Mouse (Mus musculus) MEL (cell line): ENCODE data around the gene Ilf2. TPM values are rescaled to one million over a fixed set of nuclear protein-coding genes. Genes with fewer than 3 reads are reported as not detected.

Experiments
- DNase-seq: peaks from one replicate; pipeline ENCODE4 v3.0.0; 2011; ENCODE audit warnings: low read depth, low spot score
- H3K27ac ChIP-seq: 2 replicates; pipeline ENCODE4 v1.5.1; 2012; ENCODE audit warnings: low read depth, mild to moderate bottlenecking, control low read depth, low read length, moderate library complexity; ENCODE audit not compliant: control insufficient read depth
- H3K27me3 ChIP-seq, 2 experiments: fragments of 150-350 bp in 1 of 2; sonication (generic) in 1 of 2; 2 replicates each; pipeline ENCODE4 v1.6.1; 2012; ENCODE audit warnings: low read length in 2 of 2, mild to moderate bottlenecking in 2 of 2, improper control_type of control experiment in 1 of 2, moderate library complexity in 1 of 2; ENCODE audit not compliant: insufficient read depth in 2 of 2, control insufficient read depth in 1 of 2
- H3K36me3 ChIP-seq, 2 experiments: 2 replicates each; pipeline ENCODE4 v1.6.1; 2012 to 2014; ENCODE audit warnings: low read length in 2 of 2, improper control_type of control experiment in 1 of 2, inconsistent platforms in 1 of 2, mild to moderate bottlenecking in 1 of 2; ENCODE audit not compliant: insufficient read depth in 2 of 2, control insufficient read depth in 1 of 2
- H3K4me1 ChIP-seq, 2 experiments: fragments of 150-350 bp in 1 of 2; sonication (generic) in 1 of 2; 2 replicates each; pipeline ENCODE4 v1.6.1; 2012; ENCODE audit warnings: low read length in 2 of 2, improper control_type of control experiment in 1 of 2, mild to moderate bottlenecking in 1 of 2; ENCODE audit not compliant: insufficient read depth in 2 of 2, control insufficient read depth in 1 of 2
- H3K4me3 ChIP-seq, 2 experiments: fragments of 150-350 bp in 1 of 2; sonication (generic) in 1 of 2; 2 replicates each; pipeline ENCODE4 v1.5.1; 2012; ENCODE audit warnings: low read depth in 2 of 2, low read length in 2 of 2, mild to moderate bottlenecking in 2 of 2, moderate library complexity in 2 of 2, control low read depth in 1 of 2, improper control_type of control experiment in 1 of 2; ENCODE audit not compliant: control insufficient read depth in 1 of 2, insufficient read depth in 1 of 2
- H3K79me2 ChIP-seq: 2 replicates; pipeline ENCODE4 v1.6.1; 2012; ENCODE audit warnings: mild to moderate bottlenecking, low read length, moderate library complexity; ENCODE audit not compliant: control insufficient read depth, poor library complexity, insufficient read depth
- H3K9ac ChIP-seq: 2 replicates; pipeline ENCODE4 v1.6.1; 2012; ENCODE audit warnings: low read depth, mild to moderate bottlenecking, control low read depth, low read length, moderate library complexity; ENCODE audit not compliant: control insufficient read depth, poor library complexity, severe bottlenecking
- H3K9me3 ChIP-seq: fragments of 150-350 bp; sonication (generic); replicated peaks from 2 replicates; pipeline ENCODE4 v1.6.1; 2012; ENCODE audit warnings: mild to moderate bottlenecking, low read length, improper control_type of control experiment, moderate library complexity; ENCODE audit not compliant: insufficient read depth
- BHLHE40 ChIP-seq: IDR thresholded peaks from 2 replicates; pipeline ENCODE4 v1.6.1; 2012; ENCODE audit warnings: low read depth, mild to moderate bottlenecking, inconsistent platforms, low read length, improper control_type of control experiment, borderline replicate concordance
- CHD1 ChIP-seq: IDR thresholded peaks from 2 replicates; pipeline ENCODE4 v1.6.1; 2012; ENCODE audit warnings: low read depth, mild to moderate bottlenecking, inconsistent platforms, low read length, improper control_type of control experiment
- E2F4 ChIP-seq: IDR thresholded peaks from 2 replicates; pipeline ENCODE4 v1.6.1; 2011; ENCODE audit warnings: low read depth, low read length, improper control_type of control experiment, borderline replicate concordance
- ELF1 ChIP-seq: IDR thresholded peaks from 2 replicates; pipeline ENCODE4 v1.6.1; 2014; ENCODE audit warnings: low read depth, mild to moderate bottlenecking, inconsistent platforms, low read length, improper control_type of control experiment, moderate library complexity
- EP300 ChIP-seq, 2 experiments: IDR thresholded peaks; 2 replicates each; pipeline ENCODE4 v1.6.1; 2011; ENCODE audit warnings: improper control_type of control experiment in 2 of 2, low read length in 2 of 2, low read depth in 1 of 2, mild to moderate bottlenecking in 1 of 2
- GABPA ChIP-seq: IDR thresholded peaks from 2 replicates; pipeline ENCODE4 v1.6.1; 2012; ENCODE audit warnings: low read depth, mild to moderate bottlenecking, inconsistent platforms, low read length, improper control_type of control experiment, moderate library complexity
- HCFC1 ChIP-seq: IDR thresholded peaks from 2 replicates; pipeline ENCODE4 v1.6.1; 2012; ENCODE audit warnings: low read depth, mild to moderate bottlenecking, inconsistent platforms, low read length, improper control_type of control experiment, moderate library complexity
- JUND ChIP-seq: IDR thresholded peaks from 2 replicates; pipeline ENCODE4 v1.6.1; 2011; ENCODE audit warnings: low read depth, mild to moderate bottlenecking, improper control_type of control experiment, low read length
- KAT2A ChIP-seq: conservative IDR thresholded peaks from 2 replicates; pipeline ENCODE4 v1.6.1; 2012; ENCODE audit warnings: low read depth, low read length, improper control_type of control experiment, inconsistent platforms
- MAFK ChIP-seq: IDR thresholded peaks from 2 replicates; pipeline ENCODE4 v1.6.1; 2011; ENCODE audit warnings: low read depth, mild to moderate bottlenecking, low read length, improper control_type of control experiment, borderline replicate concordance
- MAX ChIP-seq: IDR thresholded peaks from 2 replicates; pipeline ENCODE4 v1.6.1; 2011; ENCODE audit warnings: low read length, improper control_type of control experiment
- MAZ ChIP-seq: IDR thresholded peaks from 2 replicates; pipeline ENCODE4 v1.6.1; 2012; ENCODE audit warnings: low read depth, mild to moderate bottlenecking, inconsistent platforms, low read length, improper control_type of control experiment
- MXI1 ChIP-seq: IDR thresholded peaks from 2 replicates; pipeline ENCODE4 v1.6.1; 2011; ENCODE audit warnings: mild to moderate bottlenecking, low read depth, low read length, improper control_type of control experiment
- MYC ChIP-seq: IDR thresholded peaks from 2 replicates; pipeline ENCODE4 v1.6.1; 2011; ENCODE audit warnings: low read depth, mild to moderate bottlenecking, low read length, improper control_type of control experiment, moderate library complexity
- NELFE ChIP-seq: IDR thresholded peaks from 2 replicates; pipeline ENCODE4 v1.6.1; 2011; ENCODE audit warnings: low read depth, low read length, improper control_type of control experiment
- POLR2AphosphoS2 ChIP-seq: IDR thresholded peaks from 2 replicates; pipeline ENCODE4 v1.6.1; 2011; ENCODE audit warnings: low read length, improper control_type of control experiment
- TAL1 ChIP-seq: IDR thresholded peaks from 2 replicates; pipeline ENCODE4 v1.6.1; 2012; ENCODE audit warnings: mild to moderate bottlenecking, inconsistent platforms, low read length, moderate library complexity, mixed read lengths
- TCF12 ChIP-seq: IDR thresholded peaks from 2 replicates; pipeline ENCODE4 v1.6.1; 2014; ENCODE audit warnings: low read depth, mild to moderate bottlenecking, inconsistent platforms, low read length, improper control_type of control experiment, moderate library complexity
- USF2 ChIP-seq, 2 experiments: IDR thresholded peaks; 2 replicates each; pipeline ENCODE4 v1.6.1; 2011 to 2012; ENCODE audit warnings: improper control_type of control experiment in 2 of 2, low read length in 2 of 2, borderline replicate concordance in 1 of 2, inconsistent platforms in 1 of 2, low read depth in 1 of 2, mild to moderate bottlenecking in 1 of 2; ENCODE audit not compliant: insufficient read depth in 1 of 2
- ZC3H11A ChIP-seq: IDR thresholded peaks from 2 replicates; pipeline ENCODE4 v1.6.1; 2012; ENCODE audit warnings: low read depth, mild to moderate bottlenecking, inconsistent platforms, low read length, improper control_type of control experiment
- polyA plus RNA-seq, 2 experiments: library from polyadenylated mRNA; stranded (reverse) in 1 of 2; unstranded in 1 of 2; fragments of >175 nt in 1 of 2; fragments of >200 nt in 1 of 2; gene quantifications; 2 replicates each; pipeline versions ENCODE4 v1.2.1 to v1.2.4; 2012; ENCODE audit warnings: low replicate concordance in 2 of 2, low read depth in 1 of 2; ENCODE audit not compliant: insufficient read length in 2 of 2, insufficient read depth in 1 of 2, missing spikeins in 1 of 2
- total RNA-seq: library from RNA; depleted of rRNA; stranded (reverse); fragments of 300-350 nt; gene quantifications from 2 replicates; pipeline ENCODE4 v1.2.3, GENCODE M21; 2012

The Ilf2 gene
- total and polyA plus RNA-seq, 3 experiments: 107 to 223 (median 175) TPM

DNA sequence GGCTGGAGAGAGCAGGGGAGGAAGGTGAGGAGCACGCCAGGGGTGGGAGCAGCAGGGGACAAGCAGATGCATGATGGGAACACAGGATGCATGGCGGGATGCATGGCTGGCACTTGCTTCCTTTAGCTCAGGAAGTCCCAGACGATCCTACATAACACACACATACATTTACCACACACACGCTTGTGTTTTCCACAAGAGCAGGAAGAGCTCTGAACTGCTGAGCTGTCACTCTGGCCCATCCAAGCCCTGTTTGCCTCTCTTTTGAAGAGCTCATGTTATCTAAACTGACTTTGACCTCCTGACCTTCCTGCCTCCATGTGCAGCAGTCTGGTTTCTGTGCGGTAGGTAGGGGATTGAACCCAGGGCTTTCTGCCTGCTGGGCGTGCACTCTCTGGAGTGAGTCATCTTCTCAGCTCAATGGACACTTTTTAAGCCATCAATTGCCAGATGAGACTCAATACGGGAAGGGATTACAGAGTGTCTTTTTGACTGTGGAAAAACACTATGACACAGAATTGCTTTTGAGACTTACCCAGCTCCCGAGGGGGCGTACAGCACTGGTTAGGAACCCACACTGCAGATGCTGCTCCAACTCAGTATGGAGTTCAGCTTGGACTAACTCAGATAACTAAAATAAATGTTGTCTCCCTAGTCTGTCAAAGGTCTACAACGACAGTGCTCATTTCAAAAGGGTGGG lies 24.4 kb upstream of the Ilf2 start:
- DNase-seq: no peak
- peaks cover 0 to 6% of the 10 kb centered on the region in 2 experiments; a peak in 2 of 4 replicates for H3K4me1 ChIP-seq
- no peaks in the 10 kb centered on the region for H3K79me2 ChIP-seq
- H3K9me3 ChIP-seq: no peaks in the 10 kb centered on the region
- no peak overlapping the region for H3K4me3 ChIP-seq
- no peak overlapping the region for H3K9ac ChIP-seq
- no peak overlapping the region for H3K27ac ChIP-seq
- peaks cover 0 to 3% of the 10 kb centered on the region in 2 experiments; a peak in 3 of 4 replicates for H3K27me3 ChIP-seq
- TF ChIP-seq EP300 (IDR thresholded peaks at IDR 0.05; ENCODE audit: low read depth in 1 of 2, low read length in 2 of 2) (no peak), ELF1 (0 out of 2 replicates have a peak, but pooled peaks have one; percentile 5), MAZ (no peak)
- 0 out of 4 replicates have a peak, but pooled peaks cover 0 to 2% of the 10 kb centered on the region in 2 experiments for H3K36me3 ChIP-seq

GRCm38 (mm10) chr3:90454931-90455330 lies 21.0 kb upstream of the Ilf2 start:
- DNase-seq: no peak
- no peaks in the 10 kb centered on the region for H3K9me3 ChIP-seq
- H3K9ac ChIP-seq: no peak overlapping the region
- no peaks in the 10 kb centered on the region for H3K79me2 ChIP-seq
- H3K27me3 ChIP-seq: peaks cover 1 to 3% of the 10 kb centered on the region in 2 experiments
- H3K36me3 ChIP-seq: 0 out of 4 replicates have a peak, but pooled peaks cover 0 to 2% of the 10 kb centered on the region in 2 experiments
- H3K27ac ChIP-seq: no peak overlapping the region
- H3K4me3 ChIP-seq: no peak overlapping the region
- TF ChIP-seq GABPA: no peak
- no peak for TF ChIP-seq TCF12
- no peak for TF ChIP-seq NELFE
- no peak for TF ChIP-seq MAZ
- no peak for TF ChIP-seq MXI1
- no peak for TF ChIP-seq USF2 (IDR thresholded peaks at IDR 0.05; ENCODE audit: borderline replicate concordance in 1 of 2, insufficient read depth in 1 of 2, low read depth in 1 of 2, low read length in 2 of 2)
- TF ChIP-seq POLR2AphosphoS2: no peak
- TF ChIP-seq KAT2A: no peak
- TF ChIP-seq MAX: no peak
- no peak for TF ChIP-seq ZC3H11A
- no peak for TF ChIP-seq E2F4
- TF ChIP-seq CHD1: no peak
- no peak for TF ChIP-seq HCFC1
- TF ChIP-seq MYC: no peak
- no peak for TF ChIP-seq ELF1
- TF ChIP-seq MAFK: no peak
- no peak for TF ChIP-seq BHLHE40
- TF ChIP-seq TAL1: no peak
- TF ChIP-seq JUND: no peak
- no peak for TF ChIP-seq EP300 (IDR thresholded peaks at IDR 0.05; ENCODE audit: low read depth in 1 of 2, low read length in 2 of 2)
- TF ChIP-seq, all 39 proteins: peak for 0
- H3K4me1 ChIP-seq: peaks cover 0 to 4% of the 10 kb centered on the region in 2 experiments; a peak in 1 of 4 replicates
